Mouse (Mus musculus) retina, adult 2 months (tissue): ENCODE measurements around the gene Zfpm1.
A peak's percentile ranks its signal among the peaks of the same experiment; 100 is the strongest.

Experiments used
- DNase-seq: peaks from one replicate; pipeline ENCODE4 v3.0.0-alpha.2; 2012; ENCODE audit warnings: low read depth, low spot score

Zfpm1 gene

DNA sequence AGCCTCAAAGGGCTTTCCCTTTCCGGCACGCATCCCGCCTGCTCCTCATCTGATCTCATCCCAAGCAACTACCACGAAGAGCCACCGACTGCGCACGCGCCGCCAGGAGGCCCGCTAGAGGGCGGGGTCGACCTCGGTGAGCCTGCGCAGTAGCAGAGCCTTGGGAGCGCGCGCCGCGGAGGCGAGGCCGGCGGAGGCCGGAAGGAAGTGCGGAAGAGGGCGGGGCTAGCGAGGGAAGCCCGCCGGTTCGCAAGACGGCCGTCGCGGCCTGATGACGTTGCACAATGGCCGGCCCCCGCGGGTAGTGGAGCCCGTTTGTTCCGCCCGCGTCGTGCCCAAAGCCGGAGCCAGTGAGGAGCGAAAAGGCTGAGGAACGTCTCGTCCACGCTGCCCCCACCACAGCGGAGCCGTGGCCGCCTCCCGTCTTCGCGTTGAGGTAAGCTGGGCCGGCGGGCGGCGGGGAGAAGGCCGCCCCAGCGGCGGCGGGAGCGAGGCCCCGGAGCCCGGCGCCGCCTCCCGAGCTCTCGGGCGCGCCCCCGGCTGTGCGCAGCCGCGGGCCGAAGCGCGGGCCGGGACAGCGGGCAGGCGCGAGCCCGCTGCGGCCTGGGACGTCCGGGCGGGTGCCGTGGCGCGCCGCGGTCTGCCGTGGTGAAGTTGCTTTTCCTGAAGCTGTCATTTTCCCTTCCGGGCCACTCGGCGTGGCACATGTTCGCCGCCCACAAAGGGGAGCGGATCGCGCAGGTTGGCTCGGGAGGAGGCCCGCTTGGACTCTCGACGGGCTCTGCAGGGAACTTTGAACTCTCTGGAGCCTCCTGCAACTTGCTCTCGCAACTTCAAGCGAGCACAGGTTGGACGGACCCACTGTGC lies 94.7 kb downstream of the Zfpm1 start, which contains the start of gene Zc3h18:
Gene Zc3h18, plus strand, starts transcription at position 245 of the 867 bp plus-strand sequence.
- DNase-seq: peak; percentile 98

DNA sequence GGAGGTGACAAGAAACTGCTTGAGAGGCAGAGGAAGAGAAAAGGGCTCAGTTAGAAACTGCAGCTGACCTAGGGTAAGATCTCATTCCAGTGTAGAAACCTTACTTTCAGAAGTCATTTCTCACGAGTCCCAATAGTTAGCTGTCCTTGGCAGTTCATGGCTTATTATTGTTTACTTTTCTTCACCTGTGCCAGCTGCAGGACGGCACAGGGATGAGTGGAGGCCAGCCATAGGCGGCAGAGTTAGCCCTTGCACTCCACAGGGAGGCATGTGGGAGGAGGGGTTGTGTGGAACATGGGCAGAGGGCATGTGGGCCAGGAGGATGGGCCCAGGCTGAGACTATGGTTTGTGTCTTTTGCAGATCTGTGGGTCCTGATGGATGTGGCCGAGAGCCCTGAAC lies 101.1 kb downstream of the Zfpm1 start:
- no peak for DNase-seq
